Mouse (Mus musculus) thymus, postnatal 10 days (tissue): ENCODE measurements around the gene Bglap3.
"Not testable (repeated sequence)": the region's sequence is repeated elsewhere in the genome, so short reads cannot be mapped to it uniquely, and the experiment has no call there.

Source experiments
- DNase-seq, 2 experiments: peaks; one replicate each; pipeline ENCODE4 v3.0.0; 2021; ENCODE audit warnings: low spot score in 2 of 2

Bglap3 gene

GRCm38 (mm10) chr3:88376644-88377043, 4.1 kb upstream of the Bglap3 start:
- DNase-seq, result not testable (repeated sequence)

GRCm38 (mm10) chr3:88375750-88376626, 3.4 kb upstream of the Bglap3 start:
- DNase-seq, result peak; percentile 46 to 57

GRCm38 (mm10) chr3:88368511-88368910, 4.0 kb downstream of the Bglap3 start:
- not testable (repeated sequence) for DNase-seq

DNA sequence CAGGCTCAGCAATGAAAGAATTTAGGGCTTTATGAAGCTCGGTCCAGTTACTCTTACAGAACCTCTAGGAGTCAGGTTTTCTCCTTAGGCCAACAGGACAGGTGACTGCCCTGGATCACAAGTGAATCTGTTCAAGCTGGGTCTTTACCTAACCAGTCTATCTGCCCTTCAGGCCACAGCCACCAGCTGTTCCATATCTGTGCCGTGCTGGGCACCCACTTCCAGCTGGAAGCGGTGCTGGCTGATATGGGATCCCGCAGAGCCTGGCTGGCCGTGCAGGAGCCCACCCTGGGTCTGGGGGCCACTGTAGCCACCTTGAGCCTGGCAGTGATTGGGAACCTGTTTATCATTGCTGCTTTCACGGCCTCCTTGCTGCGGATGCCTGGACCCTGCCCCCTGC, 5.0 kb downstream of the Bglap3 start:
- DNase-seq, result not testable (repeated sequence)

DNA sequence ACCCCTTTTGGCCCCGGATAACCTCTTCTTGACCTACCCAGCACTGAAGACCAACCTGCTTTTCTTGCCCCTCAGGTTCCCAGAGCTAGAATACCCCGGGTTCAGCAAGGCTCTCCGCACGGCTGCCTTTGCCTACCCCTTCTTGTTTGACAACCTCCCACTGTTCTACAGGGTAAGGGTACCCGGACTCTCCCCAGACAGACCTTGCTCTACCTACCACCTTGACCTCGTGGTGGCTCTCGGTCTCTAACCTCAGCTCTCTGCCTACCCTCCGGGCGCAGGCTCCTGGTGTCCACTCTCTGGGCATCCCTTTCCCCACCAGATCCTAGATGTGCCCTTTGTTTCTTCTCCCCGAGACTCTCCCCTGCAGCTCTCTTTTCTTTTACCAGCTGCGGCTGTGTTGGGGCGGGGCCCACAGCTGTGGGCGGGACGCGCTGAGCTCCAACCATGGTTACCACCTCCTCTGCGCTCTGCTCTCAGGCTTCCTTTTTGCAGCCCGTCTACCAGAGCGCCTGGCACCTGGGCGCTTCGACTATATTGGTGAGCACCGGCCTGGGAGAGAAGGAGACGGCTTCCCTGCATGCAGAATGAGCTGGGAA, 5.6 kb downstream of the Bglap3 start:
- DNase-seq, result peak; percentile 80 to 84

- DNase-seq, result peak in 1 of 2 experiments; percentile 14
Measured at GRCm38 (mm10) chr3:88365705-88366361, 6.7 kb downstream of the Bglap3 start.

DNA sequence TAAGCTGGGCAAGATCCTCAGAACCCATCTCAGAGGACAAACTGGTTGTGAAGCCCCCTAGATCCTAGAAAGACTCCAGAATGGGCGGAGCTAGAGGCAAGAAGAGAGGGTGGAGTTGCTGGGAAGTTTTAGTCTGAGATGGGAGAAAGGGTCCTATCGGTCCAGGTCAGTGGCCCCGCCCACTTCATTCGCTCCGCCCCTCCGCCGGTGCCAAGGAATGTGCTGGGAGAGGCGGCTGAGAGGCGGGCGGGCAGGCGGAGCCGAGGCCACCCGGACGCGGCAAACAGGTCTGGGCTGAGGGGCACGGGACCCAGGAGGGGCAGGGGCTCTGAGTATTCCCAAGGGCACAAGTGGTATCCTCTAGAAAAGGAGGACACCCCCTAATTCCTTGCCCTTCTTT, 8.2 kb downstream of the Bglap3 start, which contains the start of gene Paqr6:
Gene Paqr6, plus strand, starts transcription at position 248 of the 400 bp plus-strand sequence.
- no peak for DNase-seq

DNA sequence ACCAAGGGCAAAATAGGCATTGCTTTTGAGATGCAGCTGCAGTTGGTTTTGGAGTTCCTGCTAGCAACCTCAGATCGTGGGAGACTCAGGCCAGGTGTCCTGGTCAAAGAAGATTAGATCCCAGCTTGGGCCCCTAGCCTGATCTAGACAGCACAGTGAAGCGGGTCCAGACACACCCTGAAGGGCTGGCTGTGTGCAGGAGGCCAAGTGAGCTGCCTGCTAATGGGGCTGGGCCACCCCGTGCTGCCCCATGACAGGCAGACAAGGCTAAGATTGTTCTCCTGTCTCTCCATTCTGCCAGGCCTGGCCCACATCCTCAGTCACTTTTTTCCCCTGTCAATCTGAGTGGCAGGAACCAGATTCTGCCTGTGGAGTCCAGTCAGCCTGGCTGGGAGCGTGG, 8.8 kb downstream of the Bglap3 start:
- DNase-seq, result no peak

GRCm38 (mm10) chr3:88361612-88362313, 10.8 kb downstream of the Bglap3 start:
- no peak for DNase-seq

- DNase-seq, result peak in 1 of 2 experiments; percentile 18
Measured at GRCm38 (mm10) chr3:88361096-88361495, 11.4 kb downstream of the Bglap3 start.

- no peak for DNase-seq
Measured at GRCm38 (mm10) chr3:88359989-88360388, 12.6 kb downstream of the Bglap3 start.

DNA sequence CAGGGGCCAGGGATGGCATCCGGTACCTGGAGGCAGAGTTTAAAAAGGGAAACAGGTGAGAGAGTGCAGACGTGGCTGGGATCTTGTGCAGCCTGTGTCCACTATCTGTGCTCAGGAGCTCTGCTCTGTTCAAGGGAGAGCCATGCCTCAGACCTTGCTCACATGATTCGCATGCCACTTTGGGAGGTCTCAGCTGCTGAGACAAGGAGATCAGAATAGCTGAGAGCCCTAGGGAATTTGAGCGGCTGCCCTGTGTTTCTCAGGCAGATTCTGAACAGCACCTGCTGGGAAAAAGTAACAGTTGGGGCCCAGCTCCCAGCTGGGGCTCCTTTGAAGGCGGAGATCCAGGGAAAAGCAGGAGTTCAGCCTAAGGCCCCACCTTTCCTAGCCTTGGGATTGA, 13.0 kb downstream of the Bglap3 start:
- DNase-seq, result no peak

- DNase-seq, result no peak
Measured at GRCm38 (mm10) chr3:88354396-88355165, 18.0 kb downstream of the Bglap3 start.

DNA sequence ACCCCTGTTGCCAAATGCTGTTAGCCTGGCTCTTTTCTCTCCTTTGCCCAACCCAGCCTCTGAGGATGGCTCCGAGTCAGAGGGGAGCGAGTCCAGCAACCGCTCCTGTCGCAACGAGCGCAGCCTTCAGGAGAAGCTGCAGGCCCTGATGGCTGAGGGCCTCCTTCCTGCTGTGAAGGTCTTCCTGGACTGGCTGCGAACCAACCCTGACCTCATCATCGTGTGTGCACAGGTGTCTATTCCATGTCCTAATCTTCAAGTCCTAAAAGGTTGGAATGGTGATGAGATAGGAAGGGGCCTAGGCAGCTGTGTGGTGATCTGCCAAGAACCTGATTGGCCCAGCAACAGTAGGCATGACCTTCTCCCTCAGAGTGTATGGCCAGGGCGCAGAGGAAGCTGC, 19.6 kb downstream of the Bglap3 start:
- no peak for DNase-seq

- DNase-seq, result no peak
Measured at GRCm38 (mm10) chr3:88350732-88351131, 21.8 kb downstream of the Bglap3 start.

DNA sequence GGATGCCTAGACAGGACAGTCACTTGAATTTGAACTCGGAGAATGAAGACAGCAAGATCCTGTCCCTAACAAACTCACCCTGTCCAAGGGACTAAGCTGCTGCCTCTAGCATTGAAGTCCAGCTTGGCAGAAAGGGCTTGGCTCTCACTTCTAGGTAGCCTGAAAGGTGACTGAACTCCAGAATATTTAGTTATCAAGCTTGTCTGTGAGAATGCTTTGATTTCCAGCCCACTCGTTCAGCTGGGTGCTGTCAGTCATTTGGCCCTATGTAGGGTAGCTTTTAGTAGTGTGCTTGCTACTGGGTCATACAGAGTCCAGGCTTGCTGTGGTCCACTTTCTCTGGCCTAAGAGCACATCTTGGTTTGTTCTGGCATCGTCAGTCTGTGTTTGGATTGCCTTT, 33.5 kb downstream of the Bglap3 start:
- no peak for DNase-seq

DNA sequence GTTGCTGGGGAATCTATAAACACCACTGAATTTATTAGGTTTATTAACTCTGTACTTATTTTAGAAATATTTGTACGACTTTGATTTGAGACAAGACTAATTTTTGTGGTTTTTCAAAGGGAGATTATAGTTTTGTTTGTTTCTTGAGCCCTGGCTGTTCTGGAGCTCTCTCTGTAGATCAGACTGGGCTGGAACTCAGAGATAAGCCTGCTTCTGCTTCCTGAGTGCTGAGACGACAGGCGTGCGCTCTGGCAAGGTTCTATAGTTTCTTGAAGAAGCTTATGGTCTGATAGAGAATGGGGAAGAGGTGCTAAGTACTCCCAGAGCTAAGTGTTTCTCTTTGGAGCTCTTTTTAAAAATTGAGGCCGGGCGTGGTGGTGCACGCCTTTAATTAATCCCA, 34.2 kb downstream of the Bglap3 start:
- no peak for DNase-seq

- DNase-seq, result no peak
Measured at GRCm38 (mm10) chr3:88337367-88338020, 35.0 kb downstream of the Bglap3 start.

GRCm38 (mm10) chr3:88336058-88337013, 36.2 kb downstream of the Bglap3 start, which contains the start of the genes Tmem79 and Smg5:
Tmem79 (minus strand) TSS chr3:88336148.
Smg5 (plus strand) TSS chr3:88336260.
- peak; percentile 95 to 97 for DNase-seq
